Mouse (Mus musculus) thymus, adult 2 months (tissue): Measurements from ENCODE around the gene Slc25a14. TPM values are rescaled to one million over a fixed set of nuclear protein-coding genes. Genes with fewer than 3 reads are reported as not detected.

Experiments
- DNase-seq: peaks from one replicate; pipeline ENCODE4 v3.0.0; 2021
- H3K27ac ChIP-seq: fragments of 200-500 bp; 2 replicates; pipeline ENCODE4 v1.5.1; 2012; ENCODE audit warnings: low read length, control low read depth; ENCODE audit not compliant: control insufficient read depth, insufficient read depth
- H3K27me3 ChIP-seq: fragments of 200-500 bp; 2 replicates; pipeline ENCODE4 v1.6.1; 2012; ENCODE audit warnings: mild to moderate bottlenecking, low read length, moderate library complexity, mixed read lengths; ENCODE audit not compliant: control insufficient read depth, insufficient read depth
- H3K36me3 ChIP-seq: fragments of 200-500 bp; 2 replicates; pipeline ENCODE4 v1.6.1; 2012; ENCODE audit warnings: mild to moderate bottlenecking, low read length, moderate library complexity; ENCODE audit not compliant: control insufficient read depth, insufficient read depth
- H3K4me1 ChIP-seq: fragments of 200-500 bp; replicated peaks from 2 replicates; pipeline ENCODE4 v1.6.1; 2012; ENCODE audit warnings: low read length; ENCODE audit not compliant: control insufficient read depth, insufficient read depth
- H3K4me3 ChIP-seq: fragments of 200-500 bp; 2 replicates; pipeline ENCODE4 v1.5.1; 2012; ENCODE audit warnings: mild to moderate bottlenecking, low read length, control low read depth, moderate library complexity; ENCODE audit not compliant: control insufficient read depth, insufficient read depth
- CTCF ChIP-seq: fragments of 200-500 bp; IDR thresholded peaks from 2 replicates; pipeline ENCODE4 v1.5.1; 2012; ENCODE audit warnings: mild to moderate bottlenecking, control low read depth, low read length, moderate library complexity, borderline replicate concordance; ENCODE audit not compliant: control insufficient read depth, poor library complexity, insufficient read depth; ENCODE audit errors: extremely low read depth
- POLR2A ChIP-seq: fragments of 200-500 bp; IDR thresholded peaks from 2 replicates; pipeline ENCODE4 v1.6.1; 2012; ENCODE audit warnings: mild to moderate bottlenecking, low read length, control low read depth, moderate library complexity; ENCODE audit not compliant: control insufficient read depth, poor library complexity, insufficient read depth; ENCODE audit errors: extremely low read depth
- WGBS: fragments of 180-500 bp; shearing (Covaris S2); methylation state at CpG from one replicate; pipeline ENCODE4 v1.1.7; 2018; 5-methylcytosine and 5-hydroxymethylcytosine counted together
- polyA plus RNA-seq: library from polyadenylated mRNA; depleted of rRNA; stranded (reverse); fragments of >200 nt; gene quantifications from 2 replicates; pipeline ENCODE4 v1.2.3, GENCODE M21; 2012; rRNA removed

Slc25a14 gene
- 3.2 and 4.8 TPM in 2 replicates for polyA plus RNA-seq

DNA sequence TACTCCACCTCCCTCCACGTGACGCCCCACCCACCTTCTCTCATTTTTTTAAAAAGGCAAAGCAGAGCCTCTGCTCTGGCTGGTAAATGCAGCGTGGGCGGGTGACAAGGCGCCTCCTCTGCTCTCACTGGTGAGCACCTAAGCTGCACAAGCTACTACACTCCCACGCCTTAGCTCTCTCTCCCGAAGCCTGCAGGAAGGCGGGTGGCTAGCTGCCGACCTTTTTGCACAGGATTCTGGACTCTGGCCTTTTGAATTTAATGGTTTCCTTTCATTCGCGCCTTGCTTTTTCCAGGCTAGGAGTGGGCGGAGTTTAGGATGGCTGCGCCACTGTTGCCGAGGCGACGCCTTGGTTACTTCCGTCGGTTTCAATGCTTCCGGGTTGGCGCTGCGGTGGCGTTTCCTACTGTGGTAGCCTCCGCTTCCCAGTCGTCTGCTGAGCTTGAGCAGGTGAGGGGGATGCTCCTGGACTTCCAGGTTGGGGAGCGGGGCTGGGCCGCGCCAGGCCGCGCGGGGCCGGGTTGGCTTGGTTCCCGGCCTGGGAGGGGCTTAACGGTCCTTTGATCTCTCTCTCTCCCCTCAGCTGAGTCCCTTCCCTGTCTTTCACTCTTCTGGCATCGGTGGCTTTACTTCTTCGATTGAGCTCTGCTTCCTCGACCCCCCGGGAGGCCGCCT is at the start of gene Slc25a14:
Gene Slc25a14, plus strand, starts transcription at position 35 of the 675 bp plus-strand sequence.
- H3K36me3 ChIP-seq, result no peaks in the 10 kb centered on the region
- WGBS, result 1% methylated on average over 38 of the region's 38 CpGs
- TF ChIP-seq POLR2A, result 0 out of 2 replicates have a peak, but pooled peaks have one; percentile 32
- TF ChIP-seq CTCF, result no peak
- DNase-seq, result peak; percentile 72
- peak within 1 kb of the TSS; percentile 36; the same call in 1 of the 2 replicates for H3K27ac ChIP-seq
- no peaks in the 10 kb centered on the region for H3K27me3 ChIP-seq
- no peaks in the 10 kb centered on the region for H3K4me1 ChIP-seq
- H3K4me3 ChIP-seq, result peak within 1 kb of the TSS; percentile 87

GRCm38 (mm10) chrX:48583332-48583731 is 39.9 kb upstream of the Slc25a14 start:
- no peak overlapping the region for H3K27ac ChIP-seq
- H3K36me3 ChIP-seq, result peaks cover 4% of the 10 kb centered on the region
- no peak for DNase-seq
- H3K27me3 ChIP-seq, result no peaks in the 10 kb centered on the region
- no peak for TF ChIP-seq CTCF
- TF ChIP-seq POLR2A, result no peak
- H3K4me3 ChIP-seq, result no peak overlapping the region
- H3K4me1 ChIP-seq, result no peaks in the 10 kb centered on the region

DNA sequence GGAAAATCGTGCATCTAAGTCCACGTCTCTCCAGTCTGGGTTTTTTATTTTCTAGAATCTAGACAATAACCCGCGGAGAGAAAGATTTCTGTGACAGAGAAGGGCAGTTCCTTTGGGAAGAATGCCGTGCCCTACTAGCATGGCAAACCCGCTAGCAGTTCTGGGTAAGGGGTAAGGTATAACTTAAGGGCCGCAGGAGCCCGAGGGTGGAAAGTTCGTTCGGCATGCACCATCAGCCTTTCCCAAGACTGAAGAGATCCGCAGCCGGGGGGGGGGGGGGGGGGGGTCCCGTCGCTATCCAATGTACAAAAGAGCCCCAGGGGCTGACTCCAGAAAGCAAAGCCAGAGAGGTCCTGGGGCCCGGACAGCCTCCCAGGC is 29.5 kb upstream of the Slc25a14 start:
- Histone ChIP-seq H3K4me3 (peak overlapping the region; percentile 100), H3K27ac (no peak overlapping the region; the same call in 1 of the 2 replicates), H3K4me1 (0 out of 2 replicates have a peak, but pooled peaks cover 2% of the 10 kb centered on the region), H3K27me3 (no peaks in the 10 kb centered on the region), H3K36me3 (peaks cover 9% of the 10 kb centered on the region; the same call in 1 of the 2 replicates)
- WGBS, result under 1% methylated on average over 13 of the region's 15 CpGs
- peak; percentile 2 for DNase-seq
- no peak for TF ChIP-seq CTCF
- TF ChIP-seq POLR2A, result no peak

GRCm38 (mm10) chrX:48594099-48594760 is 29.0 kb upstream of the Slc25a14 start, which contains the start of gene Zfp280c:
Gene Zfp280c, minus strand, starts transcription at chrX:48594504.
- Histone ChIP-seq H3K4me3 (peak within 1 kb of the TSS; percentile 100), H3K27ac (peak within 1 kb of the TSS; percentile 61), H3K4me1 (0 out of 2 replicates have a peak, but pooled peaks cover 2% of the 10 kb centered on the region), H3K27me3 (no peaks in the 10 kb centered on the region), H3K36me3 (peaks cover 9% of the 10 kb centered on the region; the same call in 1 of the 2 replicates)
- DNase-seq, result peak; percentile 60
- 2% methylated on average over 43 of the region's 45 CpGs for WGBS
- TF ChIP-seq CTCF (no peak), POLR2A (no peak)

DNA sequence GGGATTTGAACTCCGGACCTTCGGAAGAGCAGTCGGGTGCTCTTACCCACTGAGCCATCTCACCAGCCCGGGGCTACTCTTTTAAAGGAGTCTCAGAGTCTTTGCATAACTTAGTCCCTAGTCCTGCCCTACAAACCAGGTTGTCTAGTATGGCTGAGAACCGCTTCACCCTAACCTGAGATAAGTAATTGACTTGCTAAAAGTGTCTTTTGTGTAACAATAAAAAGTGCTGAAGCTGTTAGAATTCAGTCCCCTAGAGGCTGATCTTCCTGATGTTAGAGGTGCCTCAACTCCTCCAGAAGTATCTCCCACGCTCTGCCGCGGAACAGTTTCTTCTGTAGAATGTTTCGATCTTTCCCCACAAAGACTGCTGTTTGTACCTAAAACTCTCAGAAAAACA is 27.2 kb upstream of the Slc25a14 start:
- H3K4me1 ChIP-seq, result 0 out of 2 replicates have a peak, but pooled peaks cover 2% of the 10 kb centered on the region
- H3K27ac ChIP-seq, result no peak overlapping the region
- no peaks in the 10 kb centered on the region for H3K27me3 ChIP-seq
- H3K36me3 ChIP-seq, result no peaks in the 10 kb centered on the region
- TF ChIP-seq POLR2A, result no peak
- no peak for TF ChIP-seq CTCF
- no peak overlapping the region for H3K4me3 ChIP-seq
- no peak for DNase-seq
- WGBS, result 93% methylated on average over 9 of the region's 9 CpGs

DNA sequence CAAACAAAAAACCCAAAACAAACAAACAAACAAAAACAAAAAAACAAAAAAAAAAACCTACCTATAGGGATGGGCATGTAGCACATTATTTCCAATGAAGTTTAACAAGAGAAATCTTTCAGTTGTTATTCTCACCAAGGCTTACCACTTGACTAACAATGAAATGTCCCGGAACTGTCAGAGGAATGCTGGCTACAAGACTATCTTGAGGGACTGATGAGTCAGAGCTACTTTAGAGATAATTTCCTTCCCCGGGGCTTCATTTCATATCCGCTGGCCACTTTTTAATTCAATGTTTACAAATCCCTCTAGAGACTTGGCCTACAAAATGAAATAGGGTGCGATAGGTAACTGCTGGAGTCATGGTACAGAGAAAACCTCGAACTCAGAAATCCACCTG is 26.3 kb upstream of the Slc25a14 start:
- Histone ChIP-seq H3K27ac (no peak overlapping the region), H3K4me1 (0 out of 2 replicates have a peak, but pooled peaks cover 2% of the 10 kb centered on the region), H3K36me3 (no peaks in the 10 kb centered on the region), H3K4me3 (no peak overlapping the region), H3K27me3 (no peaks in the 10 kb centered on the region)
- DNase-seq, result no peak
- TF ChIP-seq POLR2A, result no peak
- no peak for TF ChIP-seq CTCF
- WGBS, result 96% methylated on average over 5 of the region's 5 CpGs
